Mouse (Mus musculus) adrenal gland, postnatal 4 days (tissue): ENCODE measurements around the gene Prpf18. TPM values are rescaled to one million over a fixed set of nuclear protein-coding genes. Genes with fewer than 3 reads are reported as not detected.
"Not testable (repeated sequence)": the region's sequence is repeated elsewhere in the genome, so short reads cannot be mapped to it uniquely, and the experiment has no call there.

Source experiments
- DNase-seq, 2 experiments: peaks; one replicate each; pipeline ENCODE4 v3.0.0; 2021 to 2022; ENCODE audit warnings: low spot score in 2 of 2, mixed read lengths in 2 of 2
- long read RNA-seq, 2 experiments: library from polyadenylated mRNA; stranded (forward); transcript quantifications; one replicate each; pipeline ENCODE4 v2.0.0; 2021
- total RNA-seq, 2 experiments: library from RNA; stranded (reverse); gene quantifications; 2 replicates each; pipeline ENCODE4 v1.2.3; 2021

Gene Prpf18
- 10 to 100 TPM; 46.0 to 50.6 TPM for total RNA-seq
- long read RNA-seq, experiment 1, transcript Prpf18-201 (10 exons, 3,522 nt): major isoform, 14 of 18 reads
- long read RNA-seq, experiment 1, partial matches to known transcripts: 1 of 18 reads
- long read RNA-seq, experiment 1, other reads (novel, unspliced or antisense): 3 of 18 reads
- long read RNA-seq, experiment 2, transcript Prpf18-201 (10 exons, 3,522 nt): major isoform, 31 of 39 reads
- long read RNA-seq, experiment 2, partial matches to known transcripts: 8 of 39 reads
- long read RNA-seq, experiment 2, other reads (novel, unspliced or antisense): 0 of 39 reads

DNA sequence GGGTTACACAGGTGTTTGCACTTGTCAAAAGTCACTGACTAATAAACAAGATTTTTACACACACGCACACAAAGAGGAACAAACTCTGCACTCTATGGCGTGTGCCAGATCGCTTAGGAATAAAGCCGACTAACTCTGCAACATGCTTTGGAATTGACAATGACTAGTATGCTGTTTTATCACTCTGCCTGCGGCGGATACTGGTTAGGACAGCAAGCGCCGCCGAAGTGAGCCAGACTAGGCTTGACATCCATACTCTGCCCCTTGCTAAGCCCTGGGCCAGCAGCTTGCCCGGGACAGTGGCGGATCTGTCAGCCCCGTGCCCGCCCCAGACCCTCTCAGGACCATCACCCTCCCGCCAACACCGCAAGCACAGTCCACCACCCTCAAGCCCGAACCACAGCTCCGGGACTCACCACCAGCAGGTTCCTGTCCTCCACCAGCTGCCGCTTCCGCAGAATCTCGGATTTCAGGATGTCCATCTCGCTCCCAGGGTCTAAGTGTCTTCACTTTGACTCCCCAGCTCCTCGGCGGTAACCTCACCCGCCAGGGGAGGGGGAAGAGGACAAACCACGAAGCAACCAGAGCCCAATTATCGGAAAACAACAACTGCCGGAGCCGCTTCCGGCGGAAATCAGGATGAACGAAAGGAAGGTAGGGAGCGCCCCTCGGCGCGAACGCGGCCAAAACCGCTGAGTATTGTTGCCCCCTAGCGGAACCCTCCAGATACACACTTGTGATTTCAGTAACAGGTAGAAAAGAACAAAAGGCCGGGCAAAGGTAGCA is at the start of gene Prpf18:
Prpf18 (minus strand) TSS at position 614 of the 786 bp plus-strand sequence.
- peak; percentile 63 to 78 for DNase-seq

DNA sequence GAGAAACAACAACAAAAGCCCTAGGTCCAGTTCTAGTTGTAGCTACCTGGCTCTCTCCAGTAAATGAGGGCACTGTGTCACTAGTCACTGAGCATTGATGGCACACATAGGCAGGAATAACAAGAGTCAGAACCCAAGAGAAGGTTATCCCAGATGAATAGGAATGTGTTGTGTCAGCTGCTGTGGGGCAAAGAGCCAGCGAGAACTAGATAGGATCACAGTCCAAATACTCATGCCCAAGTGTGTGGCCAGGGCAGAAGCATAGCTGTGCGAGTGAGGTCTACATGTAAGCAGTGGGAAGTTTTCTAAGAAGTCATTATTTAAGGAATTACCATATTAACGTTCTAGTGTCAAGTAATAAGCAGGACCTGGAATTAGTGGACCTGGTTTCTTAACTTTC is 28.0 kb upstream of the Prpf18 start:
- no peak for DNase-seq

DNA sequence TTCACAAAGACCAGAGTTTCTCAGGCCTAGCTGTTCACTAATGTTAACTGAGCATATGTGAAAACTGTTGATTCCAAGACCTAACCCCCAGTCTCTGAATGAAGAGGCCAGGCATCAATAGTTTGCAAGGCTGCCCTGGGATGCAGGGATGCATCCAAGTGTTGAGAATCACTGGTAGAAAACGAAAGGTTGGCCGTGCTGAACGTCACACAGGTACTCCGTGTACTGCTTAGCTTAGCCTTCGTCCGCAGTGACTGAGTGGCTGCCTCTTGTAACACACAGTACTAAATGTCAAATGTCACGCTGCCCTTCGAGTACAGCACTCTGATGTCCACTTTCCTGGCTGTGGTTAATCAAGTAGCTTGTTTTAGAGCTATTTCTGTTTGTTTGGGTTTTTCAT is 19.7 kb upstream of the Prpf18 start:
- no peak for DNase-seq

DNA sequence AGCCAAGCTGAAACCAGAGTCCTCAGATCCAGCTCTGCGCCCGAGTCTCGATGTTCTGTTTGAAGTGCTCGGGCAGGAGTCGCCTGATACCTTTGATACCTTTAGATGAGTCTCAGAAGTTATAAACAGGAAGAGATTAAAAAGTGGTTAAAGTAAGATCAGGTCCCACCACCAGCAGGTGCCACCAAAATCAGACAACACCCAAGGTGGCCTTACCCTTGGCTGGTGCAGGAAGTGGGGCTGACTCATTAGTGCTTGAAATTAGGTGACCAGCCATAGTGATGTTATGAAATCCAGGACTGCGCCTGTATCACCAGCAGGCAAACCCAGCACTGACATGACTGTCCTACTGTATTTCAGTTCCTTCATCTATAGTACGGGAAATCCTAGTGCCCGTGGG is 17.8 kb upstream of the Prpf18 start:
- DNase-seq: no peak

DNA sequence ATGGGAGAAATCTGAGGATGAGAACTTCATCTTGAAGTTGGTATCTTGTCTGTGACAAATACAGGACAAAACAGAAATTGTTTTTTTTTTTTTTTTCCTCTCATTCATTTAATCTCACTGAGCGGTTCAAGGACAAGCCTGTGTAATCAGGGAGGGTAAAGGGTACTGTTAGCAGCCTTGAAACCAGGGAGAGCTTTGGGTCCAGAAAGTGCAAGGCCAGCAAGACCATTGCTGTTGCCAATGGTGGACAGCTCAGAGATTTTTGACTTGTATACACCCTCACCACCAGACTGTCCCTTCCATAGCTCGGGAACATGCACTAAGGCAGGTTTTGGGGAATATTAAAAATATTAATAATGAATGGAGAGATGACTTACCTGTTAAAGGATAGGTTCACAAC is 16.7 kb upstream of the Prpf18 start:
- no peak for DNase-seq

DNA sequence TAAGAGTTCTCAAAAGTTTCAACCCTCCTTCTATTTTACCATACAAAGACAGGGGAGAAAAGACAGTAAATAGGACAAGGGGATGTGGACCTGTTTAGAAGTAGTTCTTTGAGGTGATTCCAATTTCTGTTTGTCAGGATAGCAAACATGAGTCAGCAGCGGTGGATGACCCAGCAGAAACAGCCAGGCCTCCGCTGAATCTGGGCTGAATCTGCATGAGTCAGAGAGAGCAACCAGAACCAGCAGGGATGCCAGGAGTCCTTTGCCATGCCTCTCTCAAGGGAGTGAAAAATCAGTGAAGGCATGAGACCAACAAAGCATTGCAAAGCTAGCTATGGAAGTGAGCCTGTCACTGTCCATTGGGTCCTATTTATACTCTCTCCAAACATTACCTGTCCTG is 8.8 kb upstream of the Prpf18 start:
- DNase-seq: no peak

DNA sequence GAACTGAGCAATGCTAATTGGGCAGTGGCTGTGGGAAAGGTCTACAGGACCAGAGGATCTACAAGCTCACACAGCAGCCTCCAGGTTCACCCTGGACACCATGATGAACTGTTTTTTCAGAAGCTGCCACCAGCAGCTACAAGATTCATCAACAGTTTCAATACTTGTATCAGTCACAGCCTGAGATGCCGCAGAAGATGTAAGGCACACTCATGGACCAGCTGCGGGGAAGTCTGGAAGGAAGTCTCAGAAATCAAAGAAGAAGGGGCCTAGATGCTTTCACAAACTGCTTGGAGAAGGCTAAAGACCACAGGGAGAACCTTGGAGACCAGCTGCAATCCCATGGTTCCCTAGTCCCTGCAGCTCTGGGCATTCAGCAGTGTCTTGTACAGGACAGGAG is 2.3 kb downstream of the Prpf18 start:
- no peak for DNase-seq

DNA sequence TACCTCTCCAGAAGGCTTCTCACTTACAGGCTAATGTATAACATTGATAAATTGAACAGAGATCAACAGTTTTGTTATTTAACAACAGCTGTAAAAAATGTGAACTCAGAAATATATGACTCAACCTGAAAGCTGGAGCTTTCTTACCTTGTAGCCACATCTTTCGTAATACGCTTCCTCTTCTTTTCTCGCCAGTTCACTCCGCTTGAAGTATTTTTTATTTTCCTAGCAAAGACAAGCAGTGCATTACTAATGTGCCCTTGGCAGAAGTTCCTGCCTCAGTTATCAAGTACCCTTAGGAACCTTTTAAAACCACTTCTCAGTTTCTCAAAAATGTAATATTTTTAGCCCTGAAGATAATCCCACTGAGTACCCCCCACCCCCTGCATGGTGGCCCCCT is 3.8 kb downstream of the Prpf18 start:
- DNase-seq: no peak

DNA sequence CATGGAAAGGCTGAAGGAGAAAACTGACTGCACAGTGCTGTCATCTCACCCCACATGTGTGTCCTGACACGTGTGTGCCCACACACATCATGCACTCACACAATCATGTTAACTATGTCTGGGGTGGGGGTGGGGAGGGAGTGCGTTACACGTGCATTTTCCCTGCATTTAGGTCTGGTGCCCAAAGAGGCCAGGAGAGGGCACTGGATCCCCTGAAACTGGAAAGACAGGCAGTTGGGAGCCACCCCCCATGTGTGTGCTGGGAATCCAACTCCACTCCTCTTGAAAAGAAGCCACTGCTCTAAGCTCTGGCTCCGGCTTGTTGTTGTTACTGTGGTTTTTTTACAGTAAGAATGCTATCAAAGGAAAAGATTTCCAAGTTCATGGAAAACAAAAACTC is 6.8 kb downstream of the Prpf18 start:
- DNase-seq: no peak

DNA sequence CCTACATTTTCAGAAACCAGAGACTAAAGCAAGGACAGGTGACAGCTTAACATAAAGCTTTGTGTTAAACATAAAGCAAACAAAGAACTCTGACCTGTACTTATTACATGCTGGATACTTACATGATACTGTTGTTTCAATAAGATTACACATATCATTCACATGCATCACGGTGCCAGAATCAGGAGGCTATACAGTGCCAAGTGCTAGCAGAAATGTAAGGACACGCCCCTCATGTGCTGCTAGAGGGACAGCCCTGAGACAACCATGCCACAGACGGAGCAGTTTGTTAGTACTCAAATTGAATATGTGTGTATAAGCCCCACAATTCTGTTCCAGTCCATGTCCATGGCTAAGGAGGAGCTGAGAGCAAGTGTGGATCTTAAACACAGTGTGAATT is 13.7 kb downstream of the Prpf18 start:
- no peak for DNase-seq

DNA sequence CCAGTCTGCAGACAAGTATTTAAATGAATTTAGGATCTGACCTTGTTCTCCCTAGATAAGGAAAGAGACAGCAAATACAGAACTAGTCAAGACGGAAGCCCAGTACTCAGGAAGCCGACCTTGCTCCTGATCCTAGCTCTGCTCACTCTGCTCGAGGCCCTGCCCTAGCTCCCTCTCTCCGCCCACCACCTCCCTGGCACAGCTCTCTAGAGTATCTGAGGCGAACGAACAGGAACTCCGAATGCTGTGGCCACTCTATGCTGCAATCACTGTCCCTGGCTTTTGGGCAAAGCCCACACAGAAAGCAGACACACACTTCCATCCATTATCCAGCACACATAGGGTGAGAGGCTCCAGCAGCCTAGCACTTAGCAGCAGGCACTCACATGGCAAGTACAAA is 15.3 kb downstream of the Prpf18 start:
- DNase-seq: no peak

DNA sequence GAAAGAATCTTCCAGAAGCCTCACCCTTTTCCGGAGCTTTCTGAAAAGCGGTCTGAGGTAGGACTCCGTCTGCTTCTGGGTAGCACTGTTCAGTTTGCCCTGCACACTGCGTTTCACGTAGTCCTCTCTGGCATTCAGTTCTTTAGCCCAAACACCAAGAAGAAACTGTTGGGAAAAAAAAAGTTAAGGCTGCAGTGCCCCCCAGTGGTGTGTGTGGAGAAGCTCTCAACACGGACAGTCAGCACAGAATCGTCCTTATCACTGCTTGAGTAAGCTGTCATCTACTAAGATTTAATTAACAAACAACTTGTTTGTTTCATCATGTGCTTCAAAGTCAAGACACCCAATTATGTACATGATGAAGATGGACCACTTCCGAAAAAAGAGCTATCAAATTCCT is 16.1 kb downstream of the Prpf18 start:
- no peak for DNase-seq

DNA sequence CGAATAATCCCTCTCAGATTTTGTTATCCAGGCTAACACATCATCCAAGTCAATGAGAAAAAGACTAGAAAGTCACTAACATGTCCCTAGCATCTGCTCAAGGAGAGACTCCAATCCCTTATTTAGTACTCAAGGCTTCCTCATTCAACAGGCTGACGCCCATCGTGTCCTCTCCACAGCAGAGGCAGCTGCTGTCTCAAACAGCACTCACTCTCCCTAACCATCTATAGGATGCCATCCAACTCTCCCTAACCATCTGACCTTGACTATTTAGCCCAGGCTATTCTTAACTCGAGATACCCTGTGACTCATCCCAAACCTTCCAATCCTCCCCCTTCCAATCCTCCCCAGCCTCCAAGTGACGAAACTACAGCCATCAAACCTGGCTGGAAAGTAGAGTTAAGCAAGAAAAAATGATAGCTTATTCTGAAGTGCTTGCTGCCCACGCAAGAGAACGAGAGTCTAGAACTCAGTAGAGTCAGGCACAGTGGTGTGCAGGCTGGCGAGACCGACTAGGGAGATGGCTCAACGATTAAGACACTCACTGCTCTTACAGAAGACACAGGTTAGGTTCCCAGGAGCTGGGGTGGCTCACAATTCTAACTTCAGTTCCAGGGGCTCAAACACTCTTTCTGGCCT is 21.6 kb downstream of the Prpf18 start:
- no peak for DNase-seq

DNA sequence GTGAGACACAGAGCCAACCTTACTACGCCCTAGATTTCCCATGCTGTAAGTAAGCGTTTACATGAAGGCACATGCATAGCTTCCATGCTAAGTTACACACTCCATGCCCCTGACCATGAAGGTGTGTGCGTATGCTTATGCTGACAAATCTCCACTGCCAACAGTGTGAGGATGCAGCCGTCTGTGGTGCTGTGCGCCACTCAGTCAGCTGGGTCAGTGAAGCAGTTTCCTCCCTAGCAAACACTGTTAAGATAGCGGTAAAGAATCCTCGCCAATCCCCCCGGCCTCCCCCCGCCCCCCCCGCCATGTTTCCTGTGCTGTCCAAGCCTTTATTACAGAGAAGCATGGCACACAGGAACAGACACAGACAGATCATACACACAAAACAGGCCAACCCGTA is 22.4 kb downstream of the Prpf18 start:
- no peak for DNase-seq

DNA sequence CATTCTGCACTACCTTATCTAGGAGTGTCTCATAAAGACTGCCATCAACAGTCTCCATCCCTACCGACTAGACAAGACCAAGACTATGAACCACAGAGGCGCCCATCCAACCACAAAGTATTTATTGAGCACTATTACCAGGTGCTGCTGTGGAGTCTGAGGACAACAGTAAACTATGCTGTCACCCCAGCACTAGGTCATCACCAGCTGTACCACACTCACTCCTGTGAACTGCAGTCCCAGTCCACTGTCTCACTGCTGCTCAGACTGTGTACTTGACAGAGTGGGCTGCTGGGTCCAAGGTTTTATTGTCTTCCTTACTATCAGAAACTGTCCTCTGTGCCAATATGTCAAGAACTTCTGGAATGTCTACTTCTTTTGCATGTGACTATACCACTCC is 23.0 kb downstream of the Prpf18 start:
- DNase-seq: no peak

DNA sequence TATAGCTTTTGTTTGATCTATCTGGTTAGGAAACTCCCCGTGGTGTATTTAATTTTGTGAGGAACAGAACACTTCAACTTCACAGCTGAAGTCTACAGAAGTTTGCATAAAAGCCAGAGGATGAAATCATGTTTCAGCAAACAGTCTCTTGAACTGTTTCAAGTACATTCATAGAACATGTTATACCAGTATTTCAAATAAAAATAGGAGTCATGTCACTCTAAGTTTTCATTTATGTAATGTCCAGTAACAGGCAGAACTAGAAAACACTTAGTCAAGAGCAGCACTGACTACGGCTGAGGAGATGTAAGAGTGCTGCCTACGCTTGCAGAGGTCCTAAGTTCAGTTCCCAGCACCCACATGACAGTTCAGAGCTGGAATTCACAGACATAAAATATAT is 25.0 kb downstream of the Prpf18 start:
- DNase-seq: no peak

DNA sequence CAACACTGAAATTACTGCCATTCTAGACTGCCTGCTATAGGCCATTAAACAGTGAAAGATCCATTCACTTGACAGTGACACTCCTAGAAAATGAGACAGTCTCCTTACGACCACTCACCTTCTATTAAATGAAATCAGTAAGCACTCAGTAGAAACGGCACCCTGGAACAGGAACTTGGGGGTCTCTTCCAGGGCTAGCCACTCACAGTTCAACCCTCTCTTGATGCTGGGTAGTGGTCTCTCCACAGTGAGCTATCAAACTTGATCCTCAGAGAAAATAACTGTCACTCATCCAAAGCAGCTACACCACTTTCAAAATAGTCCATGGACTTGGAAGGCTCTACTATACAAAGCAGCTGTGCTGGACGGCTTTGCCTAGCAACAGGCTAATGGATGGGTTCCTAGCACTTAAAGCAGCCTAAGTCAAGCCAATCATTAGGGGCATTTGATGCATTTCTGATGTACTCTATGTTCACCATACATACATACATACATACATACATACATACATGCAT is 30.4 kb downstream of the Prpf18 start:
- no peak for DNase-seq

DNA sequence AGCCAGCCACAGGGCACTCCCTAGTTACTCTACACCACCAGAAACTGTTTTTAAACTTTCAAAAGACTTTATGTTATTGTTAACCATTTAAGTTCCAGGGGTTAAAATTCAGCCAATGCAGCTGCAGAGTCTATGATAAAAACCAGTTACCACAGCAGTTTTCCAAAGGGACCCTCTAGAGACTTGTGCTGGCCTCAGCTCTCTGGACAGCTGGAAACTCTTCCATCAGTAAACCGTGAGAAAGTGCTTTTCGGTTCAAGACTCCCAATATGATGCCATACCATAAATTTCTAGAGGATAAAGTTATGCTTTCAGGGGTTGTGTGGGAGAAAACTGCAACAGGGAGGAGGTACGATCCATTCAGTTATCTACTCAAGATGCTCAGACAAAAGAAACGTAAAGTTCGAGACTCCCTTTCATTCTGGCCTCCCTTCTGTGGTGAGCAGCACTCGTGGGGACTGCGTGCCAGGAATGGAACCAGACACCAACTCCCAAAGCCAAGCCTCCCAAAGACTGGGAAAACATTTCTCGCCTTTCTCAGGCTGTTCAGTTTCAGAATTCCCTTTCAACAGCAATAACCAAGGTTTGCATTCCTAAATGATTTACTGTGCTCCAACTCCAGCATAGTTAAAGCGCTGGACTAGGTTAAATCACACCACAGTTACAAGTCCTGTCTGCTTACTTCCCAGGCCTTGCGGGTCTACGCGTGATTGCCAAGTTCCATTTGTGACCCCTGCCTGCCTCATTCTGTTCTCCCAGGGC is 31.1 kb downstream of the Prpf18 start:
- DNase-seq: no peak

DNA sequence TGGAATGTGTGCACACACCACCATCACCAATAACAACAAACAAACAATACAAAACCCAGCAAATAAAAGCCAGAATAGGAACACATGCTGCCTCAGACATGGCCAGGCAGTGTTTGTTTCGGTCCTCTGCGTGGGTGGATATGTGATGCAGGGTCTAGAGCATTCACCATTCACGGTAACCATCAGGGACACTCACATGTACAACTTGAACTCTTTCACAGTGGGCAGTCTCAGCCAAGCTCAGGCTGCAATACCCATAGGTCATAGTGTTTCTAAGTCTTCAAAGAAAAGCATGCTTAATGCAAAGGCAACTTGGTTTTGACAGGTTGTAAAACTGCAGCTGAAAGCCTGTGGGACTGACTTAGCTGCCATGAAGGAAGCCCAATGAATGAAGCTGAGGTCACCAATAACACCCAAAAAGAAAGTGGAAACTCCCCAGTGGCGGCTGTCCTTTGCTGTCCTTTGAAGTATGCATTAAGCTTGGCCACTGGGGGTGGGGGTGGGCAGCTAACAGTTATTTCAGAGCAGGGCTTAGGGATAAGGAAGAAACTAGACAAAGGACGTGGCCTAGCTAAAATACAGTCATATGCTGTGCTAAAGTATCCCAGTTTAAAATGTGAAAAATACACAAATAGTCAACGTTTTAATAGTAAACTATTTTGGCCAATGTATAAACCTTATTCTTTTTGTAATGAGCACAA is 31.9 kb downstream of the Prpf18 start:
- no peak for DNase-seq

DNA sequence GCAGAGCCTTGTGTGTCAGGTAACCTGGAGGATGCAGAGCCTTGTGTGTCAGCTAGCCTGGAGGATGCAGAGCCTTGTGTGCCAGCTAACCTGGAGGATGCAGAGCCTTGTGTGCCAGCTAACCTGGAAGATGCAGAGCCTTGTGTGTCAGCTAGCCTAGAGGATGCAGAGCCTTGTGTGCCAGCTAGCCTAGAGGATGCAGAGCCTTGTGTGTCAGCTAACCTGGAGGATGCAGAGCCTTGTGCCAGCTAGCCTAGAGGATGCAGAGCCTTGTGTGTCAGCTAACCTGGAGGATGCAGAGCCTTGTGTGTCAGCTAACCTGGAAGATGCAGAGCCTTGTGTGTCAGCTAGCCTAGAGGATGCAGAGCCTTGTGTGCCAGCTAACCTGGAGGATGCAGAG is 32.8 kb downstream of the Prpf18 start:
- not testable (repeated sequence) for DNase-seq

DNA sequence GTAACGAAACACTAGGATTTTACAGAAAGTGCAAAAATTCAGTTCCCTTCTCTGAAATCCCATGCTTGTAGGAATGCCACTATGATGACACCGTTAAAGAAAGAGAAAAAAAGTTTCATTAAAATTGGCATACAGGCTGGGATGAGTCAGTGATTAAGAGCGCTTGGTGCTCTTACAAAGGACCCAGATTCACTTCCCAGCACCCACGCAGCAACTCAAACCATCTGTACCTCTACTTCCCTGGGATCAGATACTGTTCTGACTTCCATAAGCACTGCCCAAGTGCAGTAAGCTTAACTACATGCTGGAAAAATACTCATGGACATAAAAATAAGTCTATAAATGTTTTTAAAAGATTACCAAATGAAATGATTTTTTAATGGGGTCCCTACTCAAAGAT is 34.9 kb downstream of the Prpf18 start:
- no peak for DNase-seq
